Mouse (Mus musculus): ENCODE data around the gene Mknk2.

Gene Mknk2

DNA sequence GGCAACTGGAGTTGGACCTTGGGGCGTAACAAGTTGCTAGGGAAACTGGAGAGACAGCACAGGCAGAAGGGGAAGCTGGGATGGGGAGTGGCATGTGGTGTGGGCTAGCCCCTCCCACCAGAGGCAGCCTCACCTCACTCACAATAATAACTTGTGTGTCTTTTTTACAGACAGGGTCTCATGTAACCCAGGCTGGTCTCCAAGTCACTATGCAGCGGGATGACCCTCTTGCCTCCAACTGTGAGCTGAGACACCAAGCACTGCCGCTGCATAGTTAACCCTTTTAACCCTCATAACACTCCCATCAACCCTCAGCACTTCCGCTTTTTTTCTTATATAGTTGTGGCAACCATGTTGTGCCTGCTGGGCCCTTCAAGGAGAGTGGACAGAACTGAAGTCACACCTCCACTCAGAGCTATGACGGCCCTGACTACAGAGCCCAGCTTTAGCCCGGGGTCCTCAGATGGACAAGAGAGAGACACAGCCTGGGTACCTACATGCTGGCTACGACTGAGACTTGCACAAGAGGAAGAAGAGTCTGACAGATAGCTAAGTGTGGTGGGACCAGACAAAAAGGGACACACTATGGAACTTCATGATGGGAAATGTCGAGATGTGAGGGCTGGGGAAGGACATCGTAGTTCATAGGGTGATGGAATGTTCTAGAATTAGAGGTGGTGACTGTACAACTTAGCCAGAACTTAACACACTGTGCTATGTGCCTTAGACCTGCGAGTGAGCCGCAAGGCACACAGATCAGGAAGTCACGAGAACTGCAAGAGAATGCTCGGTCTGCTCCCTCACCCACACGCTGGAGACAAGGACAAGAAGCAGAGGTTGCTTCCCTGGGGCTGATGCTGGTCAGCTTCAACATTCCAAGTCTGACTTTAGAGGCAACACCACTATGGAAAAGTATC is 14.6 kb upstream of the Mknk2 start:
- DNase-seq (ENCODE audit: extremely low spot score, low read depth, low spot score) = no peak

DNA sequence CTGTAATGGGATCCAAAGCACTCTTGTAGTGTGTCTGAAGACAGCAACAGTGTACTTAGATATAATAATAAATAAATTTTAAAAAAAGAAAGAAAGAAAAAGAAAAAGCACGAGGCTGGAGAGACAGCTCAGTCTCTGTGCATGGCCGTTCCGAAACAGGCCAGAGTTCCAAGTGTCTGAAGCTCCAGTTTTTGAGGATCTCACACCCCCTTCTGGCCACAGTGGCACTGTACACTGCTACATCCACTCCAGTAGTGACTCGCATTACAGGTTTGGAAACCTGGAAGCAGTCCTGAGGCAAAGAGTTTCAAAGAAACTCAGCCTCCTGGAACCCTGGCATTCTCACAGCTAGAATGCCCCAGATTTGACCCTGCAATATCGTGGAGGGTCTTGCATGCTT is 9.9 kb upstream of the Mknk2 start:
- DNase-seq (ENCODE audit: extremely low spot score, low read depth, low spot score) = no peak

DNA sequence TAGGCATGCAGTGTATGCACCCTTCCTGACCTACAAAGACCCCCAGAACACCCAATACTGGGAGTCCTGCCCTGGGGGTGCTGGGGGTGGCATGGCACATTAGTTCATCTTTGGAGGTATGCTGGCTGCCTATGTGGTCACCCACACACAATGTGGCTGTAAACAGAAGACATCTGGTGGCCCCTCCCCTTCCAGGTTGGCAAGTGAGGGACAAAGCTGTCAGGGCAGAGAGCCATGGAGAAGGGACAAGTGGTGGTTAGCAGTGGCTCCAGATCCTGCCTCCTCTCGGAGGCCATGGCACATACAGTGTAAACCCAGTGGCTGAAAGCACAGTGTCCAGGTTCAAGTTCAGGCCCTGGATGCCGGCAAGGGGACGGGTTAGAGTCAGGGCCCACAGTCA is 8.7 kb upstream of the Mknk2 start:
- no peak for DNase-seq (ENCODE audit: extremely low spot score, low read depth, low spot score)

DNA sequence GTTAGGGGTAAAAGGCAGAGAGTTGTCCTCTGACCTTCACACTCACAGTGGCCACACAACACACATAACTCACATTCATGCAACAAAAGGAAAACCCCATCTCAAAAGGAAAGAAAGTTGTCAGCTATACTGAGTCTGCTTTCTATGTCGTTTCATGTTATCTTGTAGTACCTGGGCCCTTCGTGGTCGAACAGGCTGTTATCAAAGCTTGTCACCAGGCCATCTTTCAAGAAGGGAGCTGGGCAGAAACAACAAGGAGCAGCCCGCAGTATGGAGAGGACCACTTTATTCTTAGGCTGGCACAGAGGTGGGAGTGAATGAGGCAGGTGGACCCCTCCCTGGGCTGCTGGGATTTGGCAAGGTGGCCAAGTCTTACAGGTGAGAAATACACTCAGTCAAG is 7.1 kb upstream of the Mknk2 start:
- DNase-seq (ENCODE audit: extremely low spot score, low read depth, low spot score) = no peak

DNA sequence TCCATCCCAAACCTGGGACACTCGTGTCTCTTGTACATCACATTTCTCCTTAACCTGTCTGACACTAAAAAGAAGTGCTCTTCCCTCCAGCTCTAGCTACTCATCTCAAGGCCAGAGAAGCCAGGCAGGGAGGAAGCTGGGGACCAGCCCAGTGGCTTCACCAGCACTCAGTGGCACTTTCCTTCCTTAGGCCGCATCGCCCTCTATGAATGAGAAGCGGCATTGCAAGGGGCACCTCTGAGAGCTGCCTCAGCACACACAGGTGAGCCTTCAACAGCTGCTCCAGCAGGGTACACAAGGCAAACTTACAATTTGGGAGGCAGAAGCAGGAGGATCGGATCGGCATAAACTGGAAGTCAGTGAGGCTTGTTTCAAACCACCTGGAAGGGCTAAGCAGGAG is 6.3 kb upstream of the Mknk2 start:
- no peak for DNase-seq (ENCODE audit: extremely low spot score, low read depth, low spot score)

DNA sequence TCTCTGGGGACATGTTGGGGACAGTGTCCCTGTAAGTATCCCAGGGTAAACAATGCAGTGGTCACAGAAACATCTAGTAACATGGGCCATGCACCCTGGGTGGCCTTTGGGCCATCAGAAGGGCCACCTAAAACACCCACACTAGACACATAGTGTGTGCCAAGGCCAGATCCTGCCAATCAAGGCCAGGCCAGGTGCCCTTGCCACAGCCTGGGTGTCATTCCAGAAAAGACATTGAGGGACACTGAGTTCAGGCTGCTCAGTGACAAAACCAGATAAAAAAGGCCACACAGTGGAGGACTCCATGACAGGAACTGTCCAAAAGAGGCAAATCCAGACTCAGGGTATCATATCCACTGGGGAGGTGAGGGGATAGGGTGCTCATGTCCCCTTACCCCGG is 5.7 kb upstream of the Mknk2 start:
- DNase-seq (ENCODE audit: extremely low spot score, low read depth, low spot score) = no peak

DNA sequence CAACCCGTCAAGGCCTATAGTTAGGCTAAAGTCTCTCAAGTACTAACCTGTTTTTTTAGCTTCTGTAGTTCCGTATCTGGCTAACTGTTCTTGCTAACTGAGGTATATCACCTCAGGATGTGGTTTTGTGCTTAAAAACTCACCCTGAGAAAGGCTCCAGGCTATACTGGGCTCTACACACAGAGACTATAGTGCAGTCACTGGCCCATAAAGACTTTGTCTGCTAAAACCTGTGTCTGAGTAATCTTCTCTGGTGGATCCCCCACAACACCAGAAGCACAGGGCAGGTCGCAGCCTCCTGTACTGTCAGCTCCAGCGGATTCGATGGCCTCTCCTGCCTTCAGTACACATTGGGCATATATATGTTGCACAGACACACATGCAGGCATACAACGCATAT is 4.1 kb upstream of the Mknk2 start:
- no peak for DNase-seq (ENCODE audit: extremely low spot score, low read depth, low spot score)

DNA sequence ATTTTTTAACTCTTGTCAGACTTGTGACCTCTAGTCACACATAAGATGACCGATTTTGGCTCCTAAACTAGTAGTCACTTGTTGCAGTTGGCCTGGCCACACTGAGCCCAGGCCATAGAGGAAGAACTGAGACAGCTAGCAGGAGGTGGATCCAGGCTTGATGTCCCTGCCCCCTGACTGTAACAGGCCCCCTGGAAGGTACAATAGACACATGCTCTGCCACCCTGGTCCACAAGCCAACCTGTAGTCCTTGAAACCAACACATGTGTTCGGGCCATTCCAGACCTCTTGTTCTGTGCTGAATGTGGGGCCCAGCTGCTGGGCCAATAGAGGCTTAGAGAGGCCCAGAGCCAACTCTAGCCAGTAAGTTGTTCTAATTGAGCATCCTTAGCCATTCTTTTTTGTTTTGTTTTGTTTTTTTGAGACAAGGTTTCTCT is 2.4 kb upstream of the Mknk2 start:
- DNase-seq (ENCODE audit: extremely low spot score, low read depth, low spot score) = no peak

DNA sequence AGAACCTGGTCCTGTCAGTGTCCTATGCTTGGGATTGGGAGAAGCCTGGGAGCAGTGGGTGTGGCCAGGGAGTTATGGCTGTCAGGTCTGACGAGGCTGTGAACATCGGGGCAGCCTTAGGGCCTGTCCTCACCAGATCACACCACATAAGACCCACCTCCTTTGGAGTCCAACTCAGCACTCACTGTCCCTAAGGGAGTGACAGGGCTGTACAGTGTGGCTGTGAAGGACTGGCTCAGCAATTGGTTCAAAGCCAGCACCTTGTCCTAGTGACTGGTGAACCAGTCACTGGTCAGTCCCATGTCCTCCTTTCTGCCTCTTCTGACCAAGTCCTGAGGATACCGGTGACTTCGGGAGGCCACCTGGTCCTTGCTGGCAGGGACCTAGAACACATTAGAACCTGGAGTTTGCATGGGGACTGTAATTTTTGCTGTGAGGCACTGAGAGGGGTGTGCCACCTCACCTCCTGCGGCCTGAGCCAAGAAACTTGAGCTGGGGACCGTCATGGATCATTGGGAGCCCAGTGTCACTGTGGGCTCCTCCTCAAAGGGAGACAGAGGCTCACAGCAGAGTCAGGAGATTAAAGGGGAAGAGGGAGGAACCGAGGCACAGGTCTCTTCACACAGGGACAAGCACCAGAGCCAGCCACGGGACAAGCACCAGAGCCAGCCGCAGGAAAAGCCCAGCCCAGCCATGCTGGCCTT is 1.8 kb upstream of the Mknk2 start:
- DNase-seq (ENCODE audit: extremely low spot score, low read depth, low spot score) = no peak

DNA sequence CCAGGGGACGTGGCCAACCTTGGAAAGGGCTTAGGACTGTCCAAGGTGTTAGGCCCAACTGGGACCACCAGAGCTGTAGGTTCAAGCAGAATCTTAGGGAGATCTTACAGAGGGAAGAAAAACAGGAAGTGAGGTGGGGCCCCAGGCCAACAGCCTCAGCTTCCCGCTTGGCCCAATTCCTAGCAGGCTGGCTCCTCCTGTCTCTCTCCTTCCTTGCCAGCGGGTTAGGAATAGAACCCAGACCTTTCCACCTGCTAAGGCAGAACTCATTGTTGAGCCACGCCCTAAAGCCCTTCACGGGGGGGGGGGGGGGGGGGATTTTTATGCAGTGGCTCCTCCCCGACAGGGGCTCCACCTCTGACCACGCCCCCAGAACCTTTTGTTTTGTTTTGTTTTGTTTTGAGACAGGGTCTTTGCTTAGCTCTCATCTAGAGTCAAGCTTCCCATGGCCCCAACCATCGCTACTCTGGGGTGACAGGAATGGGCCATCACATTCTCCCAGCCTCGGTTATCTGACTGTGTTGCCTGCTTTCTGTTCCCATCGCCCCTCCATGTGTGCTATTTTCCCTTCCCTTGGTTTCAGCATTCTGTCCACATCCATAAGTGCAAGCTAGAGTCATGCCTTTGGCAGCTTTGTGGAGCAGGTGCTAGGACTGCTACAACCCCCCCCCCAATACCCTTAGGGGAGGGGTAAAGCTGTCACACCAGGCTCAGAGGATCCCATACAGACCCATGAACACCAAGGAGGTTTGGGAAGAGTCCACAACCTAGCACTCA is 877 bp upstream of the Mknk2 start:
- no peak for DNase-seq (ENCODE audit: extremely low spot score, low read depth, low spot score)

DNA sequence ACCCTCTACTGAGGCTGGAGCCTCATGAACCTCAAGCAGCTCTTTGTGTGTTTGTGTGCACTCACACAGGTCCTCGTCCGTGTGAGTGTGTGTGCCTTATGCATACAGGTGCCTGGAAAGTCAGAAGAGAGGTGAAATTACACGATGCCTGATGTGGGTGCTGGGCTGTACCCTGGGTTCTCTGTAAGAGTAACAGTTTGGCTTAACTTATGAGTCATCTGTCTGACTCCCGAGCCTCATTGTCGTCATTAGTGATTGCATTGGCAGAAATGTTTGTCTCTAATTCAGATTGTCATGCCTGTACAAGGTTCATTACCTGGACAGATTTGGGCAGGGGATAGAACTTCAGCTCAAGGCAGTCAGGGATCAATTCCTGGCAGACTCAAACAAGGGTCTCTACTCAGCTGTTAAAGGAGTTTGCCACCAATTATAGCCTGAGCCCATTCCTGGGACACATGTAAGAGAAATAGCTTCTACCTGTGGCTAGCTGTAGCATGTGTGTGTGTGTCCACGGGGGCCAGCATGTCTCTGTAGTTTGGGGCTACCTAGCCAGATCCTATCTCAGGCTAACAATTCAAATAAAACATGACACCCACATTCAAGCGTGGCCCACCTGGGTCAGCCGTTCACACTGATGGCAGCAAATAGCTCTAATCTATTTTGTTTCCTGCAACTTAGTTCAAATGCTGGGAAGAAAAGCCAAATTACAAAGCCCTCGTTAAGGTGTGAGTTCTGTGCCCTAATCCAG is 610 bp downstream of the Mknk2 start:
- DNase-seq (ENCODE audit: extremely low spot score, low read depth, low spot score) = no peak

DNA sequence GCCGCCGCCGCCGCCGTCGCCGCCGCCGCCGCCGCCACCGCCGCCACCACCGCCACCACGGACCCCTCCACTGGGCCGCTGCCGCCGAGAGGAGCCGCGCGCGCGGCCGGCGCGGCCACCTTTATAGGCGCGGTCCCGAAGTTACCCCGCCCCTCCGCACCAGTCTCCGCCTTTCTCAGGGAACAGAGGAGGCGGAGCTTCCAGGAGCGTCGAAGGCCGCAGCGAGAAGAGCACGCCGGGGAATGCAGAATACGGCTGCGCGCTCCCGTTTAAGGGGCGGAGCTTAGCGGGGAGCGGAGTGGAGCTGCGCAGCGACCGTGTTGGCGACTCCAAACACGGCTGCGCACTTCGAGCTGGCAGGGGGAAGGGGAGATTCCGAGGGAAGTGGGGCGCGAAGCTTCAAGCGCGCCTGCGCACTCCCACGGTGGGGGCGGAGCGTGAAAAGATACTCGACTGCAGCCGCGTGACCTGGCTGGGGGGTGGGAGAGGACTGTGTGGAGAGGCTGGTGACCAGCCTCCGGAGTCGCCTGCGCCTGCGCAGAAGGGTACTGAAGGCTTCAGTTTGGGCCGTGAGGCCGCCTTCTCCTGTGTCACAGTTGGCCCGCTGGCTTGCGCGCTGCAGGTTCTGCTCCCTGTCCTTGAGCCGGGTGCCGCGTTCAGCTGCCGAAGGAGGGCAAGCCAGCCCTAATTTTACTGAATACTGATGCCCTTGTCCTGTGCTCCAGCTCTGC is 1.5 kb downstream of the Mknk2 start:
- DNase-seq (ENCODE audit: extremely low spot score, low read depth, low spot score) = peak; percentile 99

DNA sequence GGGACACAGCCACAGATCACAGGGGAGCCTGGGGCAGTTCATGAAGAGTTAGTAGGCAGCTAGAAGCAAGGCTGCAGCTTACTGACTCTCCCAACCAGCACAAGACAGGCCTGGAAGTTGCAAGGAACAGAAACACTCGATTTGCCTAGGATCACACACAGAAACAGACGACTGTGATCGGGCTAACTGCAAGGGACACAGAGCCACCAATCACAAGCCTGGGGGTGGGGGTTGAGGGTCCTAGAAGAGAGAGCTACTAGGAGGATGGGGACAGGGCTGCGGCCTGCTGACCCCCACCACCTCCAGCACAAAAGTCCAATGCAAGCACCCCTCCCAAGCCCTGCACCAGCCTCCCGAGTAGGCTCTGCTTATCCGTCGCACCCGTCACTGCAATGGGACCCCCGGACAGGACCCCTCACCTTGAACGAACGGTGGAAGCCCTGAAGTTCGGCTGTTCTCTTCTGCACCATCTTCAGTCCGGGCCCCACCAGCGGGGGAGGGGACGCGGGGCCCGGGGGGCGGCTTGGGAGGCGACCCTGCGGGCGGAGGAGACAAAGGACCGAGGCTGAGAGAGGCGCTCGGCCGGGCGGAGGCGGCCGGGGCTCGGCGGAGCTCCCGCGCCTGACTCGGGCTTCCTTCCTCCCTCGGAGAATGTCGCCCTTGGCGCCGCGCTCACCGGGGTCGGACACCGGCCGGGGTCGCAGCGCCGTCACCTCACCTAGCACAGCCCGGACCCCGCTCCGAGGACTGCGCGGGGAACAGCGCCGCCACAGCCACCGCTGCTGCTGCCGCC is 2.3 kb downstream of the Mknk2 start:
- DNase-seq (ENCODE audit: extremely low spot score, low read depth, low spot score) = no peak

DNA sequence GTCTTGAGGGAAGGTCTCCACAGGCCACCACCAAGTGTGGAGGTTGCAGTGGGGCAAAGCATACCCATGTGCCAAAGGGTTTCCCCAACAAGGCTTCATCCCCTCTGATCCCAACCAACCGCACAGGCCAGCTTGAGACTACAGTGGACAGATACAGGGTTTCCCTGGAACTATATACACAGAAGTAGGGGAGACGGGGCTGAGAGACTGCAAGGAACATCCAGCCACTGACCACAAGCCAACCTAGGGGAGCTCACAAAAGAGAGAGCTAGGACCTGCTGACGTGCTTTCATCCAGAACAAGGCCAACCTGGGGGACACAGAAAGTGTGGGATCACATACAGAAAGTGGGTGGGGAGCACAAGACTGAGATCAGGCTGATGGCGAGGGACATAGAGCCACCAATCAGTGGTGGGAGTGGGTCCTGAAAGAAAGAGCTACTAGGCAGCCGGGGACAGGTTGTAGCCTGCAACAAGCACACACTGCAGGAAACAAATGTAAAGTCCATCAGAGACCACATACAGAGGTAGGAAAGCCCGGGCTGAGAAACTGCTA is 3.0 kb downstream of the Mknk2 start:
- DNase-seq (ENCODE audit: extremely low spot score, low read depth, low spot score) = no peak

DNA sequence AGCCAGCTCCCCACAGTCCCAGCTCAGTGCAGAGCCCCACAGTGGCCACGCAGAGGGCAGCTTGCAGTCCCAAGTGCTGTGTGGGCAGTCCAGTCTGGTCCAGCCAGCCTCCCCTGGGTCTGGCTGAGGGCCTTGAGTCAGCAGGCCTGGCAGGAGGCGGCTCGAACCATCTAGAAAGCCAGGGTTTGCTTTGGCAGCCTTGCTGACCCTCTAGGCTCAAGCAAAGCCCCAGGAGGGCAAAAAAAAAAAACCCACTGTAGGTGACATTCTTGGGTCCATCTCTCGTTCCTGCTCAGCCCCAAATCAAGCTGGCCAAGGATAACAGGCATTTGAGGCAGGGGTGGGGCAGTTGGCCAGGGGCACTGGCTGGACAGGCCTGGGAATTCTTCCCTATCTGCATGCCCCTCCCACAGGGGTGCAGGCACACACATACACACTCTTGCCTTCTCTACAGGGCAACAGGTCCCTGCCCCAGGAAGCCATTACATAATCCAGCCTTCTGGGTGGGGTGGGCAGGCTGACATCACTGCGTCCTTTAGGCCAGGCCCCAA is 3.7 kb downstream of the Mknk2 start:
- no peak for DNase-seq (ENCODE audit: extremely low spot score, low read depth, low spot score)

DNA sequence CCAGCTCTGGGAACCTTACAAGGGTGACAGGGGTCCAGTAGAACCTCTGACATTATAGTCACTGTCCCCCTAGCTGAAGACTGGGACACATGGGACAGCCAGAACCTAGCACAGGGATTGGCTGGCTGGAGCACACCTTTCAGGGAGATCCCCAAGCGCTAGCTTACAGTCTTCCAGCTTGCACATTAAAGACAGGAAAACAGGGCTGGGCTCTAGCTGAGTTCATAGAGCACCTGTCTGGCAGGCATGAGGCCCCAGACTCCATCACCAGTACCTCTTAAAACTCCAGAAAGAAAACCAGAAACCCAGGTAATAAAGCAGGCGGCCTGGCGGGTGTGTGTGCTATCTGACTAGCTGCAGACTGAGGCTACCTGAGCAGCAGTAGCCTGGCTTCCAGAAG is 4.2 kb downstream of the Mknk2 start:
- no peak for DNase-seq (ENCODE audit: extremely low spot score, low read depth, low spot score)

DNA sequence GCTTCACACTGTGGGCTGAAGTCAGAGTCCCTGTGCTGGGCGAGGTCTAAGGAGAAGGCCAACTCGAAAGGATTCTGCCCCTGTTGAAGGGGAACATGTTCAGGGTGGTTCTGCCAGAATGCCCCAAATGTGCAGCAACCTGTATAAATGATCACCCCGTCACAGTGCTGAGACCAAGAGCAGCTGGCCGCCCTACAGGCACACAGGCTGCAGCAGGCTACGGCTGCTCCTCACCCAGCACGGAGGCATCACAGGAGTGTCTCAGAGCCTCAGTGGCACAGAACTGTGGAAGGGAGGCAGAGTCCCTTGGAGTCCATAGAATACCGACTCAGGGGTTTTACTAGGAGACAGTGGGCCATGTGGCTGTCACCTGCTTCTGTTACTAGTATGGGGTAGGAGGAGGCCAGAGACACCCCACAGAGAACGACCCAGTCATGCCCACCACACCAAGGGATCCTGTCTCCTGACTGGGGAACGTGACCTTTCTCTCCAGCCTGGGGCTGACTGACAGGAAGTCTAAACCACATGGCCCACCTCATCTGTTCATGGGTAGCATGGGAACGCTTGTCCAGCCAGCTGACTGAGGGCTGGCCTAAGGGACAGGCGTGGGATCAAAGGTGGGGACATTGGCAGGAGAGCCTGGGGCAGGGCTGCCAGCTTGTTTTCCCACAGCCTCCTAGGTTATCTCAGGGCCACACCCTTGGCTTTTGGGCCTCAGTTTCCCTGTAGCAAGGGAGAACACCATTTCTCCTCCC is 5.8 kb downstream of the Mknk2 start:
- no peak for DNase-seq (ENCODE audit: extremely low spot score, low read depth, low spot score)

DNA sequence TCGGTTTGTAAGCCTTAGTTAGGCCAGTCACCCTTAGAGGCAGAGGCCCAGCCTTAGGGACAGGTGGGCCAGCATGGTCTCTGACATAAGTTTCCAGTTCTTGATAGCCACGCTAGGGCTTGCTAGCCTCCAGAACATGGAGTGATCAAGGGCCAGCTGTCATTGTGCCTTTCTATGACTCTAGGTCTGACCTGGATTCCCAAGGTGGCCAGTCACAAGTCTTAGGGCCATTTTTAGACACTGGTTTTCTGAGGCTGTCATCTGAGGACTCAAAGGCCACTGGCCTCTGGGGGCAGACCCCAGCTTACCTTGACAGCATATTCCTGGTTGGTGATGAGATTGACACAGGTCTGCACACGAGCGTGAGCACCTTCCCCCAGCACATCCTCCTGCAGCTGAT is 6.7 kb downstream of the Mknk2 start:
- no peak for DNase-seq (ENCODE audit: extremely low spot score, low read depth, low spot score)

Data from hindlimb bud, embryonic 11.5 days (tissue).